Mouse (Mus musculus): ENCODE data around the gene Mapk13.

DNA sequence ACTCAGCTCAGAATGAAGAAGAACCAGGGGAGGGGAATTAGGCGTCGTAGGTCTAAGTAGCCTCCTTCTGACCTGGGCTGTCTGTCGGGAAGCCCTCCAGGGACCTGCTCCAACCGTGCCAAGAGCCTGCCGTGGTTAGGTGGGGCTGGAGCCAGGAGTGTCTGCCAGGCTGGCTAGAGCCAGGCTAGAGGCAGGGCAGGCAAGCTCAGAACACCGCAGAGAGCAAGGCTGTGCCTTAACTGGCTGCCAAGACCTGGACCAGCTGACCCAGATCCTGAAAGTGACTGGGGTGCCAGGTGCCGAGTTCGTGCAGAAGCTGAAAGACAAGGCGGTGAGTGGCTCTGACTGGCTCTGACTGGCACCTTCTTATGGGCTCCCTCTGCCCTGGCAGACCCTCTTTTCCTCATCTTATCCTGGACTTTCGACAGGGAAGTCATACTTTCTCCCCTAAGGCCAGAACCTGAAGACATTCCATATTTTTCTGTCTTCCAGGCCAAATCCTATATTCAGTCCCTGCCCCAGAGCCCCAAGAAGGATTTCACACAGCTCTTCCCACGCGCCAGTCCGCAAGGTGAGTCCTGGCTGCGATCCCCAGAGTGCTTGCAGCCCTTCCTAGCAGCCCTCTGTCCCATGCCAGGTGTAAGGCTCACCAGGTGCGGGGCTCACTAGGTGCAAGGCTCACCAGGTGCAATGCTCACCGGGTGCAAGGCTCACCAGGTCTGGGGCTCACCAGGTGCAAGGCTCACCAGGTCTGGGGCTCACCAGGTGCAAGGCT, 8.3 kb downstream of the Mapk13 start:
- TF ChIP-seq CTCF (IDR thresholded peaks at IDR 0.05; ENCODE audit: low read depth, low read length) (no peak), POLR2A (IDR thresholded peaks at IDR 0.05; ENCODE audit: borderline replicate concordance, low read depth, low read length) (no peak)
